Mouse (Mus musculus) cerebral cortex, adult 2 months (tissue): ENCODE measurements around the gene Pp2d1.

Experiments used
- WGBS: fragments of 180-500 bp; shearing (Covaris S2); methylation state at CpG from one replicate; pipeline ENCODE4 v1.1.7; 2018; 5-methylcytosine and 5-hydroxymethylcytosine counted together

Pp2d1 gene

DNA sequence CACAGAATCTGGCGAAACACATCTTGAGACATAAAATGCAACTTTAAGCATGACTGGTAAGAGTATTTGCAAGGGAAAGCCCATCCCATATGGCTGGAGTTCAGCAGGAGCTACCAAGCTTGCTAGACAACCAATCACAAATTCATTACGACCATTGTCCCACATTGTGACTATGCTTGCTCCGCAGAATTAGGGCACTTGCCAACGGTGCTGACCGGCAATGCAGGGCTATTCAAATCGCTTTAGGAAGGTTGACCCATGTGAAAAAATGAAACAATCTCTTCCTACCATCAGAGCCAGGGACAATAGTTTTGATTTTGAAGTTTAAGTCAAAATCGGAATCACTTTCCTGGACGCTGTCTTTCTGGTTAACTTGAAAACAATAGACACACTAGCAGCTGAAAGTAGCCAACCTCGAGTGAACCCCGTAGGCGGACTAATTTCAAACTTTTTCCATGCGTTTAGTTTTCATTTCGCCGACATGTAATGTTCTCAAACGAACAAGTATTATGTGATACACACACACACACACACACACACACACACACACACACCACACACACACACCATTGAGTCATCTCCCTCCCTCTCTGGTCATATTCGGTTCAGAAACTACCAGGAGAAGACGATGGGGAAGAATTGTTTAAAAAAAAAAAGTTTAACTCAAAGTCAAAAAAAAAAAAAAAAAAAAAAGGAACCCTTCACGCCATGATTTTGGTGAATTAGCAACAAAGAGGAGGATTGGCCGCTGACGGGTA is 27.1 kb upstream of the Pp2d1 start, which contains the start of gene Kat2b:
TSS of gene Kat2b (plus strand) at position 701 of the 758 bp plus-strand sequence.
- WGBS: 1% methylated on average over 20 of the region's 20 CpGs

GRCm38 (mm10) chr17:53564837-53565236 is 25.6 kb upstream of the Pp2d1 start:
- 83% methylated on average over 4 of the region's 4 CpGs for WGBS

GRCm38 (mm10) chr17:53561458-53562029 is 22.3 kb upstream of the Pp2d1 start:
- WGBS: 90% methylated on average over 4 of the region's 4 CpGs

GRCm38 (mm10) chr17:53559646-53560045 is 20.4 kb upstream of the Pp2d1 start:
- WGBS: 96% methylated on average over 5 of the region's 5 CpGs

DNA sequence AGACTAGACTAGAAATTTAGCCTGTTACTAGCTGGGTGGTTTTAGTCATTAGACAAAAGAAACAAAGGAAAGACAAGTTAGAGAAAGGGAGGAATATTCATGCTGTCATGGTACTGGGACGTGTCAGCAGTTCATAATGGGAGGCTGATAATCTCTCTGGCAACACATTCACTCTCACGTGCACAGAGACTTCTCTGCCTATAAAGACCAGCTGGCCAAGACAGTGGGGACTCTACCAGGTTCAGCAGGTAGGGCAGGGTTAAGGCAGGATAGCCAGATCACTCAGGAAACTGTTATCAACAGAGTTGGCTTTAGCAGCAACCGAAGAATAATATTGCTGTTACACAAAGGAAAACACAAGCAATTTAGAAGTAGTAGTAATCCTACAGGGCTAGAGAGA is 18.2 kb upstream of the Pp2d1 start:
- 74% methylated on average over 3 of the region's 3 CpGs for WGBS

DNA sequence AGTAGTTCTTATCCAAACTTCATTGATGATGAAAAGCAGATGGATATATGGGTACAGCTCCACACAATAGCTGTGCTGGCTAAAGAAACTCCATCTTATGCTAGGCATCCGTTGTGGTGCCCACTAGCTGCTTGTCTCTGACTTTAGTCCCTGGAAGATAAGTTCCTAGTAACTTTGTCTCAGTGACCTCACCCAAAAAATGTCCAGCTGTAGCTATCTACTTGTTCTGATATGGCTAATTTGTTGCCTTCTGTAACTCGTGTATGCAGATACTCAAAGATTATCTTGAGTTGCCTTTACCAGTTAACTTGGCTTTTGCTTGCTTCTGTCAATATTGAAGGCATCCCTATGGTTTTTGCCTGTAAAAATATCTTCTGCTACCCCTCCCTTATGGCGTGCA is 15.6 kb upstream of the Pp2d1 start:
- whole genome bisulfite sequencing: 89% methylated on average over 3 of the region's 3 CpGs

DNA sequence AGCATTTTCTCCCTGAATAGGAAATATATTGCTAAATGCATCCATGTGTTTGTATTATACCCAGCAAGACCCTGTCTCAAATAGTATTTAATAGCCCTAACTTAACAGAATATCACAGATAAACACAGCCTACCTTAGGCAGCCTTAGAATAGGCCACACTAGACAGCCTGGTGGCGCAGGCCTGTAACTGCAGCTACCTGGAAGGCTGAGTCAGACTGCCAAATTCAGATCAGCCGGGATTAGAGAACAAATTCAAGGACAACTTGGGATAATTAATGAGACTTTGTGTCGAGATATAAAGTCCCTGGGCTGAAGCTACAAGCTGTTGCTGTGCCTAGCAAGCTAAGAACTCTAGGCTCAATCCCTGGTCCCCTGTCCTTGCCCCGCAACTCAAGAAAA is 14.8 kb upstream of the Pp2d1 start:
- WGBS: 70% methylated on average over 4 of the region's 4 CpGs

DNA sequence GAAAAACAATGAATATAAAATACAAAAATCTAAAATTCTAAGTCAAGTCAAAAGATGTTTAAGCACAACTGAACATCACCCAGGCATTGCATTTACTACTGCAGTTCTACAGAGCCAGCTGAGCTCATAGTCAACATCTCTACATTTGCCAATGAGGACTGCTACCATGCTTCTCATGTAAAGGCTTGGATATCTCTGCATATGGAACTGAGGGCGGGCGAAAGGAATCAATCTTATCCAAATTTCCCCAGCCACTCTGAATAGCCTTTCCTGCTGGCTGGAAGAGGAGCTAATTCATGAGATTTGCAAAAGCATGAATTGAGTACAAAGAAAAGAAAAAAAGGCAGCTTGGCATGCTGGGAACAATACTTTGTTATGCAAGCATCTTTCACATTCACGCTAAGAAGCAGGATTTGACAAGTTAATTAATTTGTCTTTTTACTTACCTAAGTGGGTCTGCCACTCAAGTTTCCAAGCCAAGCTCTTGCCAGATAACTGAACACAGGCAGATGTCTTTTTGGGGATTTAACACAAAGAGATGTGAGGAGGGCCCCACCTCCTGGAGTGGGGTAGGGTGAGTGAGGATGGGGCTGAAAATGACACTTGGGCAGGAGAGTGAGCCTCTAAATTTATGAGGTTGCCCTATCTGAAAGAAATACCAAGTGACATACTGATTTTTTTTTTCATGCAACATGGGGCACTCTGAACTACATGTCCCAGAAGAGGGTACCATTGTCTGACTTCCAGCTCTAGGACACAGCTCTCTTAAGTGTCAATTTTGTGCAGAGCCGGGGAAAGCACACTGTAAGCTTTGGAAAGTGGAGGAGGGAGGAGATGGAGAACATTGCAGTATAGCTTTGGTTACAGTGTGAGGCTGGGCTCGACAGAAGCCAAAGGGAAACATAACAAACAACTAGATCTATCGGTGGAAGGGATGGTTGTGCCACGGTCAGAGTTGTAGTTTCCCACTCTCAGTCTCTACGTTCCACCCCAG is 12.4 kb upstream of the Pp2d1 start:
- WGBS: 61% methylated on average over 8 of the region's 8 CpGs

GRCm38 (mm10) chr17:53543591-53544324 is 4.5 kb upstream of the Pp2d1 start:
- WGBS: 57% methylated on average over 9 of the region's 9 CpGs

DNA sequence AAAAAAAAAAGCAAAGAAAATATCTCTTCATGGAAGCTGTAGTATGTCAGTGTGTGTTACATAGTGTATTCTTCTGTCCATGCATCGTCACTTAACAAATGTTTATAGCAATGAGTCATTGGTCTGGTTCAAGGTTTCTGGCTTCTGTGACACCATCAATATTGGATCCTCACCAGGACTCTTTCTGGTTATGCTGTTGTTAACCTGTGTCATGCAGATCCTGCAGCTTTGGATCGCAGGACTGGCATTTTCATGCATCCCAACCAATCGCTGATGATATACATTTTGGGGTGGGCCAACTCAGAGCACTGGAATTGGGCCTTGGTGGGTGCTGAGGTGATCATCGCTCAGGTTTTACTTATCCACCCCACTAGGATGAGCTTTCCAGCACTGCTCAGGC is 3.3 kb upstream of the Pp2d1 start:
- WGBS: 98% methylated on average over 4 of the region's 4 CpGs

GRCm38 (mm10) chr17:53532425-53532824 is 6.8 kb downstream of the Pp2d1 start:
- WGBS: 74% methylated on average over 2 of the region's 2 CpGs

GRCm38 (mm10) chr17:53531160-53531559 is 8.1 kb downstream of the Pp2d1 start:
- WGBS: 51% methylated on average over 2 of the region's 2 CpGs

DNA sequence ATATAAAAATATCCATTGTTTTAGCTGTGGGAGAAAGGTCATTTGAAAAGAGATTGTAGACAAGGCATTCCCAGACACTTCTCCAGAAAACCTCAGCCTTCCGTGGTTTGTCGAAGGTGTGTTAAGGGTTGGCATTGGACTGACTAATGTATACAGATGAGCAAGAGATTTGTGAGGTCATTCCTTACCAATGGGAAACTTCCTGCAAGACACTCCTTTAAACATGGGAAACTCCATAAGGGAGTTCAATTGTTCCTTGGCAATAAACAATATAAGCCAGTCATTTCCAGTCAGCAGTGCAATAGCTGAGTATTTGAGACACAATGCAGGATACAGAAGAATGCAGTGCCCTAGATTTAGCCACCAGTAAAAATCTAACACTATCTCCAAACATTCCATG is 11.2 kb downstream of the Pp2d1 start:
- 80% methylated on average over 2 of the region's 2 CpGs for WGBS

DNA sequence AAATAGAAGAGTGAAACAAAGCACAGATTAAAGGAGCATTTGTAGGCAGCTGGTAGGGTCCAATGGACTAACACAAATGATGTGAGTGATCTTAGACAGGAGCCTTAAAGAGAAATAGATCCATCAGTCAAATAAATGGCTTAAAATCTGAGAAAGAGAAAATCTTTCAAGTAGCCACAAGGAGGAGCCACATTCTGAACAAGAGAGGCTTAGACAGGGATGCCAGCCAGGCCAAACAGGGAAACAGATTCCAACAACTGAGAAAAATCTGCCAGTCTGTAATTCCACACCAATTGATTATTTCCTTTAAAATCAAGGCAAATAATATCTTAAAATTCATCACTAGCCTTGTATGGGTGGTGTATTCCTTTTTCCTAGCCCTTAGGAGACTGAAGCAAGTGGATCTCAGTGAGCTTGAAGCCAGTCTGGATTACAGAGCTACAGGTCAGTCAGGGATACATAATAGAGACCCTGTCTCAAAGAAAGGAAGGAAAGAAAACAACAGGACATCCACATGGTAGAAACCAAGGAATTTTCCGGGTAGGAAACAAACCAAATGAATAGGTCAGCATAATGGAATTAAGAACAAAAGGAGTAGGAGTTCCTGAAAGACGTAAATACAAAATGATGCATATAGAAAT is 26.8 kb downstream of the Pp2d1 start:
- 70% methylated on average over 2 of the region's 2 CpGs for WGBS

- 94% methylated on average over 2 of the region's 2 CpGs for WGBS
Measured at GRCm38 (mm10) chr17:53502966-53503365, 36.3 kb downstream of the Pp2d1 start.

- 95% methylated on average over 1 of the region's 1 CpGs for whole genome bisulfite sequencing
Measured at GRCm38 (mm10) chr17:53489007-53489378, 50.3 kb downstream of the Pp2d1 start.

- WGBS: 84% methylated on average over 4 of the region's 4 CpGs
Measured at GRCm38 (mm10) chr17:53488291-53489006, 50.8 kb downstream of the Pp2d1 start.

DNA sequence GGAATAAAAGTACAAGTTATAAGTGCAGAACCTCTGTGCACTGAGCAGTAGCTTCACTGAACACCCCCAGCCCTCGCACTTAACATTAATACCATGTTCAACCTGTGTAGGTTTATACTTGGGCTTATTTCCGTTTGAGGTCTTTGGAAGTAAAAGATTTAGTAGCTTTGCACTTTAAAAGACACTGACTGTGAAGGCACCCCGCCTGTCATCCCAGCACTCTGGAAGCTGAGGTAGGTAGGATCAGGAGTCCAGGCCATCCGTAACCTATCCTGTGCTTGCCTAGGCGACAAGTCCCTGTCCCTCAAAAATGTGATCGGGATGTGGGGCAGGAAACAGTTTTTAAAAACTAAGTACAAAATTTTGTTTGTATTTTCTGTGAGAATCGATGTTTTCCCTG is 58.8 kb downstream of the Pp2d1 start:
- WGBS: 42% methylated on average over 7 of the region's 7 CpGs

DNA sequence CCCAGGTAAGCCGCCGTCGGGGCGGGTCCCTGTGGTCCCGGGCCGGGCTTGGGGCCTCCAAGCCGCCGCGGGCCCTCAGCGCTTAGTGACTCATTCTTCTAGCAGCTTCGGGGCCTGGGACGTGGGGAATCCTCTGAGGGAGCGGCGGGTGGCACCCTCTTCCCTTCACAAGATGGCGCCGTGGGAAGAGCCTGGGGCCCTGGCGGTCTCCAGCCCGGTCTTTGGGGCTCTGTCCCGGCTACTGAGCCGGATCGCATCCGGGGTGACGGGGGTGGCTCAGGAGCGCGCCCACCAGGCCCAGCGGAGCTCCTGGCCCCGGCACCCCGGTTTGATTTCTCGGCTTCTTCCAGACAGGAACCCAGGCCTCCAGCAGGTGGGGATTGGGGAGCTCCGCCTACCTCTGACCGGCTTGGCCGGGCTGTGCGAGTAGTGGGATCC is 59.6 kb downstream of the Pp2d1 start:
- WGBS: under 1% methylated on average over 33 of the region's 33 CpGs

- under 1% methylated on average over 82 of the region's 82 CpGs for WGBS
Measured at GRCm38 (mm10) chr17:53478858-53479603, 60.2 kb downstream of the Pp2d1 start, which contains the start of gene Rab5a. Gene Rab5a (plus strand): TSS chr17:53479234.
